Mouse (Mus musculus): ENCODE data around the gene Pex5l. TPM values are rescaled to one million over a fixed set of nuclear protein-coding genes. Genes with fewer than 3 reads are reported as not detected.

Pex5l gene
- total and polyA plus RNA-seq, 3 experiments, result not detected

DNA sequence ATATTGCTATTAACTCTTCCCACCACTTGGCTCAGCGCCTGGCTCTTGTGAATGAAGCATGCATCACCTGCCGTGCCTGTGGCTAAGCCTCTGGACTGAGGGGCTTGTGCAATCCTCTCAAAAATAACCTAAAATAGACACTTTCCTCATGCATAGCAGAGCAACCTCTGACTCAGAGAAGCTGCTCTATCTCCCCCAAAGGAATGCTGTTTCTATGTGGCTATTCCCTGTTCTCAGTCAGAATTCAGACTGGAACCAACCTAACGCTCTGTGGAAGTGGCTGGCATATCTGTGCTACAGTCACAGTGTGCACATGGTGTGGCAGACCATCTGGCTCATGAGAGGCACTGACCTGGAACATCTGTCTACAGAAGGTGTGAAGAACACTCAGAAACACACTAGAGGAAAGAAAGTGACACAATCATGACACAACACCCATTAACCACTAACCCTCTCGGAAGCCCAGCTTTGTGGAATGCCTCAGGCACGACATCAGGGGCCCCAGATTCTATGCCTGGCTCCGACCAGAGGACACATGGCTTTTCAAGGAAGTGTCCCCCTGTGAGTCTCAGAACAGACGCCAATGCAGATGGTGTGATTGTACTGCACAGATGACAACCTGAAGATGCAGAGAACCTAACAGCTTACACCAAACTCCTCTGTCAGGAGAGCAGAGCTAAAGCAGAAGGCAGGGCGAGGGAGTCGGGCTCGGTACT lies 68.6 kb downstream of the Pex5l start:
- Histone ChIP-seq H3K9me3 (replicated peaks; ENCODE audit: insufficient read depth, low read length) (no peaks in the 10 kb centered on the region), H3K36me3 (ENCODE audit: control insufficient read depth in 1 of 2, insufficient read depth in 2 of 2, low read length in 2 of 2) (no peaks in the 10 kb centered on the region), H3K9ac (ENCODE audit: control insufficient read depth, low read depth, low read length, poor library complexity, severe bottlenecking) (no peak overlapping the region), H3K27me3 (ENCODE audit: control insufficient read depth in 1 of 2, insufficient read depth in 2 of 2, low read length in 2 of 2) (no peaks in the 10 kb centered on the region), H3K4me1 (ENCODE audit: control insufficient read depth in 1 of 2, insufficient read depth in 2 of 2, low read length in 2 of 2) (no peaks in the 10 kb centered on the region), H3K79me2 (ENCODE audit: control insufficient read depth, insufficient read depth, low read length, poor library complexity) (no peaks in the 10 kb centered on the region), H3K27ac (ENCODE audit: control insufficient read depth, low read depth, low read length) (no peak overlapping the region), H3K4me3 (ENCODE audit: control insufficient read depth in 1 of 2, insufficient read depth in 1 of 2, low read depth in 2 of 2, low read length in 2 of 2) (no peak overlapping the region)
- no peak for DNase-seq (ENCODE audit: low read depth, low spot score)
- no peak for TF ChIP-seq USF1 (IDR thresholded peaks at IDR 0.05; ENCODE audit: low read depth, low read length)
- TF ChIP-seq MAFK (IDR thresholded peaks at IDR 0.05; ENCODE audit: borderline replicate concordance, low read depth, low read length), result no peak
- no peak for TF ChIP-seq TBP (IDR thresholded peaks at IDR 0.05; ENCODE audit: low read depth, low read length)
- TF ChIP-seq ETS1 (IDR thresholded peaks at IDR 0.05; ENCODE audit: low read depth, low read length), result no peak
- TF ChIP-seq GABPA (IDR thresholded peaks at IDR 0.05; ENCODE audit: low read depth, low read length), result no peak
- no peak for TF ChIP-seq ZNF384 (IDR thresholded peaks at IDR 0.05; ENCODE audit: low read depth, low read length)

DNA sequence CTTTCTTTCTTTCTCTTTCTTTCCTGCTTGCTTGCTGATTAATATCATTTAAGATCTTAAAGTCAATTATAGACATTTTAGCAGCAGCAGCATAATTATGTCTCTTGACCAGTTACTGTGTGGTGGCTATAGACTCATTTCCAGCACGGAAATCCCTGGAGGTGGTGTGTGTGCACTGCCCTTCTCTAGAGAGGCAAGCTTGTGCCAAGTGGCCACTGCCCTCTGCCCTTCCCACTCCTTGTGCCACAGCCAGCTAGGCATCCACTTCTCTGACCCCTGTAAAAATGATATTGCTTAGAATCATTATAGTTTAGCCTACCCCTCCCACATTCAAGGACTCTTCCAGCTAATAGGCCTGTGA lies 69.2 kb downstream of the Pex5l start:
- H3K4me1 ChIP-seq (ENCODE audit: control insufficient read depth in 1 of 2, insufficient read depth in 2 of 2, low read length in 2 of 2), result no peaks in the 10 kb centered on the region
- no peak overlapping the region for H3K4me3 ChIP-seq (ENCODE audit: control insufficient read depth in 1 of 2, insufficient read depth in 1 of 2, low read depth in 2 of 2, low read length in 2 of 2)
- H3K9ac ChIP-seq (ENCODE audit: control insufficient read depth, low read depth, low read length, poor library complexity, severe bottlenecking), result no peak overlapping the region
- no peaks in the 10 kb centered on the region for H3K79me2 ChIP-seq (ENCODE audit: control insufficient read depth, insufficient read depth, low read length, poor library complexity)
- H3K27me3 ChIP-seq (ENCODE audit: control insufficient read depth in 1 of 2, insufficient read depth in 2 of 2, low read length in 2 of 2), result no peaks in the 10 kb centered on the region
- no peak for TF ChIP-seq USF2 (IDR thresholded peaks at IDR 0.05; ENCODE audit: borderline replicate concordance in 1 of 2, insufficient read depth in 1 of 2, low read depth in 1 of 2, low read length in 2 of 2)
- no peak for TF ChIP-seq MAX (IDR thresholded peaks at IDR 0.05; ENCODE audit: low read length)
- no peak for TF ChIP-seq MYB (IDR thresholded peaks at IDR 0.05; ENCODE audit: low read depth, low read length)
- TF ChIP-seq UBTF (IDR thresholded peaks at IDR 0.05; ENCODE audit: borderline replicate concordance, insufficient read depth, low read depth, low read length), result no peak
- no peak for TF ChIP-seq KAT2A (conservative IDR thresholded peaks at IDR 0.05; ENCODE audit: low read depth, low read length)
- no peak for TF ChIP-seq CHD1 (IDR thresholded peaks at IDR 0.05; ENCODE audit: low read depth, low read length)
- TF ChIP-seq RCOR1 (IDR thresholded peaks at IDR 0.05; ENCODE audit: low read depth, low read length), result no peak
- no peak for TF ChIP-seq MEF2A (IDR thresholded peaks at IDR 0.05; ENCODE audit: extremely low read depth, insufficient replicate concordance, low read depth, low read length, poor library complexity, severe bottlenecking)
- no peak for TF ChIP-seq E2F4 (IDR thresholded peaks at IDR 0.05; ENCODE audit: borderline replicate concordance, low read depth, low read length)
- TF ChIP-seq POLR2AphosphoS5 (IDR thresholded peaks at IDR 0.05; ENCODE audit: borderline replicate concordance, low read depth, low read length), result no peak
- no peak for TF ChIP-seq HCFC1 (IDR thresholded peaks at IDR 0.05; ENCODE audit: low read depth, low read length)
- TF ChIP-seq MAFK (IDR thresholded peaks at IDR 0.05; ENCODE audit: borderline replicate concordance, low read depth, low read length), result no peak
- TF ChIP-seq USF1 (IDR thresholded peaks at IDR 0.05; ENCODE audit: low read depth, low read length), result no peak
- TF ChIP-seq CHD2 (IDR thresholded peaks at IDR 0.05; ENCODE audit: low read length), result no peak
- no peak for DNase-seq (ENCODE audit: low read depth, low spot score)
- no peaks in the 10 kb centered on the region for H3K9me3 ChIP-seq (replicated peaks; ENCODE audit: insufficient read depth, low read length)
- no peaks in the 10 kb centered on the region for H3K36me3 ChIP-seq (ENCODE audit: control insufficient read depth in 1 of 2, insufficient read depth in 2 of 2, low read length in 2 of 2)
- no peak overlapping the region for H3K27ac ChIP-seq (ENCODE audit: control insufficient read depth, low read depth, low read length)
